Mouse (Mus musculus) heart, postnatal 36 days (tissue): ENCODE measurements around the gene Galnt4. TPM values are rescaled to one million over a fixed set of nuclear protein-coding genes. Genes with fewer than 3 reads are reported as not detected.

Experiments used
- DNase-seq, 2 experiments: peaks; one replicate each; pipeline ENCODE4 v3.0.0; 2021 to 2022
- intact Hi-C: fragments of 180-260 bp; cut with DNase I; formaldehyde crosslinking; loops from one replicate; pipeline ENCODE4 v1.15.1; 2025
- total RNA-seq, 2 experiments: library from RNA; stranded (reverse); gene quantifications; 2 replicates each; pipeline ENCODE4 v1.2.3; 2021

Gene Galnt4
- total RNA-seq, 2 experiments from 2014 or later, result 3.1 to 3.4 TPM

DNA sequence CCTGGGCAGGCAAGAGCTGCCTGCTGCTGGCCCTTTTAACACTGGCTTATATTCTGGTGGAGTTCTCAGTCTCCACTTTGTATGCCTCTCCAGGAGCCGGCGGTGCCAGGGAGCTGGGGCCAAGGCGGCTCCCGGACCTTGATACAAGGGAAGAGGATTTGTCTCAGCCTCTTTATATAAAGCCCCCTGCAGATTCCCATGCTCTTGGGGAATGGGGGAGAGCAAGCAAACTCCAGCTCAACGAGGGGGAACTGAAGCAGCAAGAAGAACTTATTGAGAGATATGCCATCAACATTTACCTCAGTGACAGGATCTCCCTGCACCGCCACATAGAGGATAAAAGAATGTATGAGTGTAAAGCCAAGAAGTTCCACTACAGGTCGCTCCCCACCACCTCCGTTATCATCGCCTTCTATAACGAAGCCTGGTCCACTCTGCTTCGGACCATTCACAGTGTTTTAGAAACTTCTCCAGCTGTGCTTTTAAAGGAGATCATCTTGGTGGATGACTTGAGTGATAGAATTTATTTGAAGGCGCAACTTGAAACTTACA is 548 bp downstream of the Galnt4 start:
- intact Hi-C loops, result loop anchor here (5.0 kb wide), 2 partner anchors 469 to 509 kb away; no protein-coding TSS in a partner anchor
- DNase-seq, result no peak

DNA sequence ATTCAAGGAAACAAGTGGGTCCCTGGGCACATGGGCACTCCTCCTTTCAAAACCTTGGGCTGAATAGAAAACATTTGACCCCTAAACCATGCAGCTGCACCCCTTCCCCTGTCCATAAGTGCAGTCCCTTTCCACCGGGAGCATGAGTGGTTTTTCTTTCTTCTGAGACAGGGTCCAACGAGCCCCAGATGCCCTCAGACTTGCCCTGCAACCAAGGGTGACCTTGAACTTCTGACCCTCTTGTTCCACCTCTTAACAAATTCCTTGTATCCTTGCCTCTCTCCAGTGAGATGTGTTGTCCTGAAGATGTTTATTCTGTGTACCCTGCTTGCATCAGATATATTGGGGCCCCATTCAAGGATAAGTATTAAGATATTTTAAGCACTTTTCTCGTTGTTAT is 5.6 kb downstream of the Galnt4 start:
- no peak for DNase-seq
- intact Hi-C loops, result no loop called here

DNA sequence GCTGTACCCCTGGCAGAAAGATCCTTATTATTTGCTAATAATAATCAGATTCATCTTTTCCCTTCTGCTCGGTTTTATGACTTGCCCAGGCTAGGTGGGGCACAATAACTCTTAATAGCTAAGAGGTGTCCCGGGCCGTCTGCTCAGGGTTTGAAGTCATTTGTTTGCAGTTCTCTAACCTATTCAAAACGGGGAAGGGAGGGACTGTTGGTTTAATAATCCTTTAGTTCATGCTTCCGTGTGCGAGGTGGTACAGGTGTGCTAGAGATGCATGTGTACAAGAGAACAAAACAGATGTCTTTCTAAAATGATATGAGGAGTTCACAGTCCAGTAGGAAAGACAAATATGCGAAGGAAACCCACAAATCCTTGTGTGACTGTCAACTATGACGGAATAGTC is 6.3 kb downstream of the Galnt4 start:
- intact Hi-C loops, result no loop called here
- no peak for DNase-seq

DNA sequence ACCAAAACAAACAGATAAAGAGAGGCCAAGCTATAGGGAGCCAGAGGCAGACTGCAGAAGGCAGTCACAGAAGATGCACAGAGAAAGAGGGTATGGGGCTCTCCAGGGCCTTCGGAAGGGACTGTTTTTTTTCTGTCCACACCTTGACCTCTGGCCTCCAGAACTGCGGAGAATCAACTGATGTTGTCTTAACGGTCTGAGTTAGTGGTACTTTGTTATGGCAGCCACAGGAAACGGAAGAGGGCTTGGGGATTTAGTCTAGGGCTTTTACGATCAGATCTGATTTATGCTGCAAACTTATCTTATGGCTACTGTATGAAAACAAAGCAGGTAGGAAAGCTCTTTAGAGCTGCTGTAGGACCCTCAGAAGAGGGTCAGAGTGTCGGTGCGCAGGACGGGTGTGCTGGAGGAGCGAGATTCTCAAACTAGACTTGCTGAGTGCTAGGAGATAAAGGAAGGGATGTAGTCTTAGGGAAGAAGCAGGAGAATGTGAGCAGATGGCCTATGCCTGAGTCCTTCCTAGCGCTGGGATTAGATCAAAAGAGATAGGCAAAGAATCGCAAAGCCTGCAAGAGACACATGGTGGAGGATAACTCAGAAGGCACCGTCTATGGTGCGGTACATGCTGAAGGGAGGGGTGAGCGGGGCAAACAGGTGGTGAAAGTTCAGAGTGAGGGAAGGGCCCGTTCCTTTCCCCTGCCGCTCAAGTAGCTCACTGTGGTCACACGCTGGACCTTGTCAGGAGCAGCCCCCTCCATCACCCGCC is 7.7 kb downstream of the Galnt4 start:
- intact Hi-C loops, result no loop called here
- no peak for DNase-seq

DNA sequence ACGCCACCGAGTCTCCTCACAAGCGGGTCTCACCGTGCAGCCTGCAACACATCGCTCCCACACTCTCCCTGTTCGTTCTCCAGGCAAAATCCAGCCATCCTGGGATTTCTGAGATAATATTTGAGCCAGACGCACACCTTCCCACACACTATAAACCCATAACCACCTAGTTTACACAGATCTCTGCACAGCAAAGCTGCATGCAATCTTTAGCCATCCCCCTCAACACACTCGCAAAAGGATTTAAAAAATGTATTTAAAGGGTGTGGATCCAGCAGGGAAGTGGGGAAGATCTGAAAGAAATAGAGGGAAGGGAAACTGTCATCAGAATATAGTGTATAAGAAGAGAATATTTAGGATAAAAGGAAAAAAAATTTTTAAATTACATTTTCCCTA is 8.3 kb downstream of the Galnt4 start:
- intact Hi-C loops, result no loop called here
- no peak for DNase-seq

DNA sequence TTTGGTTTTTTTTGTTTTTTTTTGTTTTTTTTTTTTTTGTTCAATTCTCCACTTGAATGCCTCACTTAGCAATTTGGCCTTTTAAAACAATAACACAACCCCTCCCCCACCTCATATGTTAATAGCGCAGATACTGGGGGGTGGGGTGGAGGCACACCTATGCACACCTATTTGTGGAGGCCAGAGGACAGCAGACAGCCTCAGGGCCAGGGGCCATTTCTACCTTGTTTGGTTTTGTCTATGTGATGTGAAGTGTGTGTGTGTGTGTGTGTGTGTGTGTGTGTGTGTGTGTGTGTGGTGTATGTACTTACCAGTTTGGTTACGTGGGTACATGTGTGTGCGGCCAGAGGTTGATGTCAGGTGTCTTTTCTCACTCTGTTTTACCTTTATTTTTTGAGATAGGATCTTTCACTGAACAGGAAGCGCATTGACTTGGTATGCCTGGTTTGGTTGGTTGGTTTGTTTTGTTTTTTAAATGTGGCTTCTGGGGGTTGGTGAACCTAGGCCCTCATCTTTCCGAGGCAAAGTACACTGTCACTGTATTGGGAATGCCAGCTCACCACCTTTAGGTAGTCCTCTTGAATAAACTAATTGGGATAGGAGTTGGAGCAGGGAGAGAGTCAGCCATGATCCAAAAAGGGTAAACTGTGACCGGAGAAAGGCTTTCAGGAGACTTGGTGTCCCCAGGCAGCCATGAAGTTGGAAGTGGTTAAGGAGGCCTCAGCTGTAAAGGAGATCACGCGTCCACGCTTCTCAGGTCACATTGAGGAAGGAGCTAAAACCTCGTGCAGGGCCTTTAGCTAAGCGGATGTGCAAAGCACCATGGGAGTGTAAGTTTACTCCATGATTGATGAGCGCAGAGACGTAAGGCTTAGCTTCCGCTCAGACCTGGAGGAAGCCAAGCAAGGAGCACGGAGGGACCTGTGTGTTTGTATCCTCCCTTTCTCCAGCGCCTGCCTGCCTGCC is 9.0 kb downstream of the Galnt4 start:
- no peak for DNase-seq
- intact Hi-C loops, result no loop called here

DNA sequence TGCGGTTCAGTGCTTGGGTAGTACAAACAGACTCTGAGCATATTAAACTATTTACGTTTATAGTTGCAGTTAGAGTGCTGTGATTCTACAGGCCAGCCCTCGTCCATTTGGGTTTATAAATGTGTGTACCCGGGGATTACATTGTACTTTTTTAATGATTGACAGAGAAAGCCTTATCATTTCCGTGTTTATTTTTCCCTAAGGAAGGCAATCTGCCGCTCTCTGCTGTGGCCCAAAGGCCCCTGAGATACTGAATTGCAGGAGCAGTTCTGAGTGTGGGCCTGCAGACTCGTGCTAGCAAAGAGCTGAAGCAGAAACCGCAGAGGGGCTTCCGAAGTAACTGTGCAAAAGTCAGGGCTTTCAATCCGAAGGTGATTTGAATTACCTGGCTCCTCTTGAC is 9.9 kb downstream of the Galnt4 start:
- DNase-seq, result no peak
- intact Hi-C loops, result no loop called here

DNA sequence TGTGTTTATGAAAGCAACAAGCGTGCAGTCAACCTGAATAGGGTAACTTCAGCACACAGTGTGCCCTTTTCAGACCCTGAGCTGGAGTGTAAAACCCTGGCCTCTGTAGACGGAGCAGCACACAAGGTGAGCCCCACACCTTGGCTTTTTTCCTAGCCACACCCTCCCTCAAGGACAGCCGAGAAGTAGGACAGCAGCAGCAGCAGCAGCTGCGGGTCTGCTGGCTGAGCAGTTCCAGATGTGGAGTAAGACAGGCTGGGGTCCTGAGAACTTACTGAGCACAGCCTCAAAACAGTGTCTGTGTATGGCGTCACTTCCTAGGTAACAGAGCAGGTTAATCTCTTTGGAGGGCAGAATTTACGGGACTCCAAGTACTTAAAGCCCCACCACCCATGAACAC is 10.7 kb downstream of the Galnt4 start:
- intact Hi-C loops, result no loop called here
- DNase-seq, result no peak

DNA sequence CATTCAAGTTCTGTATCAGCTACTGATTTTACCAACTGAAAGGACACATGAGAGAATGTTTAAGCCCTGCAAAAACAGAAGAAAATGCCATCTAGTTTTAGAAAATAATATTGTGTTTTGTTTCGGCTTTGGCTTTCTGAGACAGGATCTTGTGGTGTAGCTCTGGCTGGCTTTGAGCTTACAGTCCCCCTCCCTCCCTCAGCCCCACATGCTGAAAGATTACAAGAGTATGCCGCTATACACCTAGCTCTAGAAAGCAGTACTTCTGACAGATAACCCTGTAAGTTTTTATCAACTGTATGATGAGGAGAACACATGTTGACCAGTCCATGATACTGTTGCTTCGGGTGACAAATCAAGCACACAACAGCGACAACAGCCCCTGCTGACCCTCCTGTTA is 11.5 kb downstream of the Galnt4 start:
- intact Hi-C loops, result no loop called here
- no peak for DNase-seq

DNA sequence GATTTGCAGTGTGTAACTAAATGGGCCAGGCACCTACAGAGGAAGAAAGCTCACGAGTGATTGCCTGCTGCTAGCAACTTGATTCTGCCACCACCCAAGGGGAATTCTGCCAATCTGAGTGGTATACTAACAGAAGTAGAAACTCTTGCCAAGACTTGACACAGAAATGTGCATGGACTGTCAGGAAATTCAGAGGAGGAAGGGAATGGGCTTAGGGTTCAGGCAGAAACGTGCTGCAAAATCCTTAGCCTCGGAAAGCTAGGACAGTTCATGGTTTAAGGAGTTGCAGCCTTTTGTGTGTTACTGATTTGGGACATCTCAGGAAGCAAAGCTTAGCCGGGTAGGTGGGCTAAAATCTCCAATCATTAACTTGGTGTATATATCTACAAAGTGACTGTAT is 18.3 kb downstream of the Galnt4 start, which contains the start of gene Phxr2:
Phxr2 (minus strand) TSS at position 101 of the 400 bp plus-strand sequence.
- intact Hi-C loops, result no loop called here
- no peak for DNase-seq

DNA sequence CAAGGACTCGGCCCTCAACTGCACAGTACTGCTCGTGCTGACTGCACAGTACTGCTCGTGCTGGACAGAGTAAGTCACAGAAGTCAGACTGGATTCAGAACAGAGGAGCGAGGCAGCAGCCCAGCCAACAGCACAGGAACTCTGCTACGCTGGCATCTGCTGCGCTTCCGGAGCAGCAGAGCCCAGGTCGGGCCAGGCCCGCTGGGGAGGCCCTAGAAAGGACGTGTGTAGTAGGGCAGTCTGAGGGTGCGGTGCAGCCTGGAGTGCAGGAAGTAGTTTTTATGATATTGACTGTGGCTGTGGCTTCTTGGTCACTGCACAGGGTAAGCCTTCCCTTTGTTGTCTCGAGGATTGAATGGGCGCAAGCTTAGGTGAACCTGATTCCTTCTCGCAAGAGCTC is 19.0 kb downstream of the Galnt4 start:
- DNase-seq, result no peak
- intact Hi-C loops, result no loop called here

DNA sequence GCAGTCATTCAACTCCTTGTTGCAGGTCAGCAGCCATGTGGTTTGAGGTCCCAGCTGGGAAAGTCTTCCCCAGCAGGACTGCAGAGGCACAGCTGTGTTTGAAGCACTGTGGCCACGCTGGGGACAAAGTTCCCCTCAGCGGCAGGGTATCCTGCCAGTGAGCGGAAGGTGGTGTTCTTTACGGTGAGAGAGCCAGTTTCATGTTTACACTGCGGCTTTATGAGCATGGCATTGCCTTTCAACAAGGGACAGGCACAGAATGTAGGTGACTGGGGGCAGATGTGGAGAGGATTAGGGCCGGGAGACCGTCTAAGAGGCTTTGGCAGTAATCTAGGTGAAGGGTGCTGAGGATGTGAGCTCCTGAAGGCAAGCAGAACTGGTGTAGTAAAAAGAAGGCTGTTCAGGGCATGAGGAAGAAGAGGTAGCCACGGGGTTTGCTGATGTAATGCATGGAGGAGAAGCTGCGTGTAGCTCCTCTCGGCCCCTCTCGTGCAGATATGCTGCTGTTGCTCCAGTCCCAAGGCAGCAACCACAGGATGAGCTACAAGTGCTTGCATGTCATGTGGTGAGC is 19.8 kb downstream of the Galnt4 start:
- intact Hi-C loops, result no loop called here
- DNase-seq, result no peak

DNA sequence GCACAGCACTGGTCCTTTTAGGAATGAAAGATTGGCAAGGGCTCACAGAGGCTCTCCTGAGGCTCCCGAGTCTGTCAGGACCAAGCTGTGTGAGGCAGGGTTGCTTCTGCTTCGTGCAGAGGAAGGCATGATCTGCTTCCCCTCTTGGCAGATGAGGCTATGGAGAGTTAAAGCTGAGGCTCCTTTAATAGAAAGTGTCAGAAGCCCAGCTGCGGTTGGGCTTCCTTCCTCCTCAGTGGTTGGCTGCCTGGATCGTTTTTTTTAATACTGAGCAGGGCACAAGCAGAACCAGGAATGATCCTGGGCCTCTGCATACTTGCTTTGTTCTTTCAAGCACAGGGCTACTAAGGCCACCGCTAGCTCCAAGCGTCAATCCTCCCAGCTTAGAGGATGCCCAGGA is 22.7 kb downstream of the Galnt4 start:
- peak in 1 of 2 experiments; percentile 19 for DNase-seq
- intact Hi-C loops, result no loop called here

DNA sequence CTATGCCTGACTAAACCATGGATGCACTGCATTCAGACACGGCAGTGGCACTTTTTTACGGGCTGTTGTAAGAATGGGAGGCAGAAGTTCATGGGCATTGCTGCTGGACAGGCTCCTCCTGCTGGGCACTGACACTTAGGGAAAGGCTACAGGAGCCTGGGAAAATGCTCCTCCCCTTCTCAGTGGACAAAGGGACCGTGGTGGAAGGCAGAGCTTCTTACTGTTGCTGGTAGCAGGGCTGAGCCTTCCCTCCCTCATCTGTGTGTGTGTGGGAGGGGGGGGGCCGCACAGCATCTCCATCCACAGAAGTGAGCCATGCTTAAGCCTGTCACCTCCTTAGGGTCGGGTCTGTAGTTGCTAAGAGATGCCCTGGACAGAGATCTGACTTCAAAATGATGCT is 23.3 kb downstream of the Galnt4 start:
- no peak for DNase-seq
- intact Hi-C loops, result no loop called here

DNA sequence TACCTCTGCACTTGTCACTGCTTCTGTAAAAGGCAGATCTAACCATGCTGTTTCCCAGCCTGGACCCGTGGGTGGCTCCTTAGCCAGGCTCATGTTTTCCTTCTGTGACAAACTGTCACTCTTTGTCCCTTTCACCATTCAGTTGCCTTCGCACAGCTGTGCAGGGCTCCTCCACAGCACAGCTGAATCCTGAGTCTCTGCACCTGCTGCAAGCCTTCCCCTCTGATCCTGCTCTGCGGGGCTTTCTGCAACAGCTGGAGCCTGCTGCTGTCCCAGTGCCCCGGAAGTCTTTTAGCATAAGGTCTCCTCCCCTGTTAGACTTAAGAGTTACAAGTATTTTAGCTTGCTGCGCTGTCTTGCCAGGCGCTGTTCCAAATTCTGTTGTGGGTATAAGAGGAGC is 24.2 kb downstream of the Galnt4 start:
- intact Hi-C loops, result no loop called here
- DNase-seq, result no peak

DNA sequence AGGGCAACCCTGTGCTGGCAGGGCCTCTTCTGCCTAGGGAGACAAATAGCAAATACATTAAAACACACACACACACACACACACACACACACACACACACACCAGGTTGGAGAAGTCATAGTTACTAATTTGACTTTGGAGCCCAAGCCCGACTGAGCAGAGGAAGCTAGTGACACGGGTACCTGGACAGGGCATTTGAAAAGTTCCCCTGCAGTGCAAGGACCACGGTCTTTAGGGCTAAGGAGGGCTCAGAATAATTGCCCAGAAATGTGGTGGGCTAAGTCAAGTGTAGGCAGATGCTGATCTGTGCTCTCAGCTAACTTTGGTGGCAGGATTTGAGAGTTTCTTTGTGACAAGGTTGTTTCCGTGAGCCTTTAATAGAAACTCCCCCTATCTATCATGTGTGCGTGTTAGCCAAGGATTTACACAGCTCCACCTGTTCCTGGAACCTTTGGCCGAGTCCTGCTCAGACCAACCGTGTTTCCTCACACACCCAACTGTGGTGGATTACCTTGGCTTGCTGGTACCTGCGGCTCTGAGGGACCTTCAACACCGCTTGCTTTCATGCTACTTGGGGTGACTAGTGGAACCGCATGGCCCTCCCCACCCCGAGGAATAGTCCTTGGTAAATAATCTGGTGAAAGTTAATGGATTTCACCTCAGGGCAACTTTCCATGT is 24.8 kb downstream of the Galnt4 start:
- intact Hi-C loops, result no loop called here
- no peak for DNase-seq

DNA sequence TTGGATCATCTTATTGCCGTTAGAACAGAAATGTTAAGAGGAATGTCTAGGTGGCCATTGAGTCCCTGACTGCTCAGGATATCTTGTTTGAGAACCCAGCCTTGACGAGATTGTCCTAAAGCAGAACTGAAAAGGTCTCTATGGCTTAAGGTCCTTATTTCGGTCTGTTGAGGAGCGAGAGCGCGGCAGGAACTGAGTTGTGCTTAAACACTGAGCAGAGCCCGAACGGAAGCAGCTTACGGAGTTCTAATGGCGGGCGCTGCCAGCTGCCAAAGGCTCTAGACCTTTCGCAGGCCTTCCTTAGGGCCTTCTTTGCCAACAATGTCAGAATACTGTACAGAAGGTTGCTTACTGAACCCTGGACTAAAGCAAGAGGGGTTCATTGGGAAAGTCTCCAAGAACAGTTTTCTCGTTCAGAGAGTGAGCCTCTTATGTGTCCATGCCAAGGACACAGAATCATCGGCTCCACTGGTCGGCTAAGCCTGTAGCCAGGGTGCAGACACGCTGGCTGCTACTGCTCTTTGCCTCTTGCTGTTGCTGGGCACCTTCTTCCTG is 25.4 kb downstream of the Galnt4 start:
- no peak for DNase-seq
- intact Hi-C loops, result no loop called here

DNA sequence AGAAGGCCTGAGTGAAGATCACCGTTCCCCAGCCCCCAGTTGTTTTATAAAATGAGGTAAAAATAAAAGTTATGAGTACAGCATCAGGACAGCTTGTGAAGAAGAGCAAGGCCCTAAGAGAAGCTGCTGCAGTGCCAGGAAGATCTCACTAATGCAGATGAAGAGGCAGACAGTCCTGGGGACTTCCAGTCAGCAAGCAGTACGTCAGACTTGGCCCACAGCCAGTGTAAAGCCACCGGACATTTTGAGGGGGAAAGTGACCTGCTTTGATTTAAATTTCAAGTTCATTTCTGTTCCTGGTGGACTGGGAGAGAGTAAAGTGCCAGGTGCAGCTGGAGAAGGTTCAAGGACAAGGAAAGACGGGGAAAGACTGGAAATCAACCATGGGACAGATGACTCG is 28.4 kb downstream of the Galnt4 start:
- DNase-seq, result no peak
- intact Hi-C loops, result no loop called here

DNA sequence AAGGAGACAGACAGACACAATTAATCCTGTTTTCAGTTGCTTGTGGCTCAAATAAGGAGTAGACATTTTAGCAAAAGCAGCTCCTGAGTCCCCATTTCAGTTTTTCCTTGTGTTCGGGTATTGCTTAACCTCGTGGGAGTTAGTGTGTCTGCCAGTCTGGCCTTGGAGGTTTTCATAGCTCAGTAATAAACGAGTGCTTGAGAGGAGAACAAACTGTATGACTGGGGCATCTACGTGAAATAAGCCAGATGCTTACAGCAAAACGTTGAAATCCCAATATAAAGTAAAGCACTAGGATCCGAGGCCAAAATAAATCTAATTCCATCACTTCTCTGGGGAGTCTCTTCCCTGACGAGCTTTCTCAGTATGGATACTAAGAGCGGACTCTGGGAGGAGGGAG is 37.7 kb downstream of the Galnt4 start:
- intact Hi-C loops, result no loop called here
- no peak for DNase-seq

DNA sequence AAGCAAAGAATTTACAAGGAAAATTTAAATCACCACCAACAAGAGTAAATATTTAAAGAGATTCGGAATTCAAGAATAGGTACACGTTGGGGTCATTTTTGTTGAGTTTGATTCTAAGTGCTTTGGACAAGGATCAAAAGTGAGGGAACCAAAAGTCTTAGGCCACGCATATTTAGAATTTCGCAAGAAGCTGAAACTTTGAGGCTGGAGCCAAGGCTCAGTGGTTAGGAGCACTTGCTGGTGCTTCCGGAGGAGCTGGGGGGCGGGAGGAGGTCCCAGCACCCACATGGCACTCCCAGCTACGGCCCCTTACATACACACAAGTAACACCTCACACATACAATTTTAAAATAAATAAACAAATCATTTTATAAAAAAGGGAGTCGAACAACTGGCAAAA is 38.6 kb downstream of the Galnt4 start:
- no peak for DNase-seq
- intact Hi-C loops, result no loop called here
